Mouse (Mus musculus): ENCODE measurements at regions not wholly inside any gene's neighbourhood (a gene's known extent, or its start where the extent isn't known, plus 50 kb on each side); places are given as distances from the start of the nearest gene placed in this dataset.

DNA sequence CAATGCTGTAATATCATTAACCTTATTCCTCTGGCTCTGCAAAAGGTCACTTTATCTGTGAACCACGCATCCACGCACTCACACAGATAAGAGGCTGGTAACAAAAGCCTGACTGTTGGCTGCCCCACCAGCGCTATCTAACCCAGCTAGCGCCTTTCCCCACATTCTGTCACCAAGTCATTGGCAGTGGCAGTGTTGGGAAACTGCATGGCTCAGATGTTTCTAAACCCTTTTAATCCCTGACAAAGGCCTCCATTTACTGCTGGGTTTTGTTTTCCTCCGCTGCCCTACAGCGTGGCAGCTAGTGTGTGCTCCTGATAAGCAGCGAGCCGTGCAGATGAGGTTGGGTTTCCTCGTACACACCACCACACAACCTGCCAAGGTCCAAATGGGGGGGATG, 55.7 kb downstream of the Id4 start:
- no peak overlapping the region for H3K4me3 ChIP-seq (ENCODE audit: low read depth, low read length)
- WGBS: 11% methylated on average over 9 of the region's 9 CpGs
- ATAC-seq: peak; percentile 20; the same call in 1 of the 2 replicates

DNA sequence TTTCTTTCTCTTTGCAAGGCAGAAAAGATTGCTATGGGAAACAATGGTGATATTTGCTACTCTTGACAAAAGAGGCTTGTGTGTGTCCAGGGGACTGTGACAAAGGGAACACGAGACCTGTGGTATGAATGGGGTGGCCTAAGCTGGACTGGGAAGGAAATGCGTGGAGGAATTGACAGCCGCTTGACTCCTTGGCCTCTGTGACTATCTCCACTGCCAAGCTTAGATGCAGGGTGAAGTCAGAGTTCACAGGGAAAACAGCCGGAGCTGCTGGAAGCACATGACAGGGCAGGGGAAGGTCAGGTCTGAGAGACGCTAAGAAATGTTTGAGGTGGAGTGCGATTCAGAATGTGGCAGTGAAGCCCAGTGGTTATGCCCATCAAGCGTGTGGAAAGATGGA, 56.4 kb downstream of the Id4 start:
- H3K9me3 ChIP-seq (ENCODE audit: low read length): no peaks in the 10 kb centered on the region
- H3K4me2 ChIP-seq (ENCODE audit: low read depth): no peak overlapping the region
- no peaks in the 10 kb centered on the region for H3K4me1 ChIP-seq (ENCODE audit: insufficient read depth)
- no peaks in the 10 kb centered on the region for H3K27me3 ChIP-seq (ENCODE audit: insufficient read depth, low read length)
- DNase-seq: no peak
- no peak overlapping the region for H3K9ac ChIP-seq
- no peak overlapping the region for H3K27ac ChIP-seq (ENCODE audit: low read depth, low read length)
- ATAC-seq: no peak
- no peak overlapping the region for H3K4me3 ChIP-seq (ENCODE audit: low read depth, low read length)
- no peaks in the 10 kb centered on the region for H3K36me3 ChIP-seq (ENCODE audit: insufficient read depth)
- TF ChIP-seq CTCF (IDR thresholded peaks at IDR 0.05; ENCODE audit: low read depth): no peak
- WGBS: 37% methylated on average over 7 of the region's 7 CpGs

More for the DNA sequence above, 55.7 kb downstream of the Id4 start:
- Histone ChIP-seq H3K4me1 (ENCODE audit: insufficient read depth) (no peaks in the 10 kb centered on the region), H3K27me3 (ENCODE audit: insufficient read depth, low read length) (no peaks in the 10 kb centered on the region), H3K4me2 (ENCODE audit: low read depth) (no peak overlapping the region), H3K27ac (ENCODE audit: low read depth, low read length) (no peak overlapping the region), H3K9me3 (ENCODE audit: low read length) (no peaks in the 10 kb centered on the region), H3K9ac (no peak overlapping the region), H3K36me3 (ENCODE audit: insufficient read depth) (no peaks in the 10 kb centered on the region)
- TF ChIP-seq CTCF (IDR thresholded peaks at IDR 0.05; ENCODE audit: low read depth): no peak
- no peak for DNase-seq

DNA sequence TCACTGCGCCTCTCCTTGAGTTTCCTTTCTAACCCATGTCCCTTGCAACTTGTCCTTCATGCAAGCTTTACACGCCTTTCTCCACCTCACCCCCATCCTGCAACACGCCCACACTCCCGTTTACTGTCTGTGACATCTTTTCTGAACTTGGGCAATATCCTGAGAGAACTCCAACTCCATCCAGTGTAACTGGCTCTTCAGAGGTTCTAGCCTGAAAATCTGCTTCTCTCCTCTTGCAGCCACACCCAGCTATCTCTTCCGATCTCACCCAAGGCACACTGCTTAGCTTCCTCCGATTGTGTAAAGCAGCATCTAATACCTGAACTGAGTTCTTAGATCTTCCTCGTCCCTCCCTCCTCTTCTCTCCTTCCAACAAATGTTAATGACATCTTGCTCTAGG, 58.0 kb downstream of the Id4 start:
- Histone ChIP-seq H3K27ac (ENCODE audit: low read depth, low read length) (no peak overlapping the region), H3K4me2 (ENCODE audit: low read depth) (no peak overlapping the region), H3K9ac (no peak overlapping the region), H3K27me3 (ENCODE audit: insufficient read depth, low read length) (no peaks in the 10 kb centered on the region), H3K4me3 (ENCODE audit: low read depth, low read length) (no peak overlapping the region), H3K36me3 (ENCODE audit: insufficient read depth) (no peaks in the 10 kb centered on the region), H3K9me3 (ENCODE audit: low read length) (no peaks in the 10 kb centered on the region), H3K4me1 (ENCODE audit: insufficient read depth) (no peaks in the 10 kb centered on the region)
- no peak for DNase-seq
- TF ChIP-seq CTCF (IDR thresholded peaks at IDR 0.05; ENCODE audit: low read depth): no peak
- ATAC-seq: no peak
- 85% methylated on average over 7 of the region's 7 CpGs for WGBS

DNA sequence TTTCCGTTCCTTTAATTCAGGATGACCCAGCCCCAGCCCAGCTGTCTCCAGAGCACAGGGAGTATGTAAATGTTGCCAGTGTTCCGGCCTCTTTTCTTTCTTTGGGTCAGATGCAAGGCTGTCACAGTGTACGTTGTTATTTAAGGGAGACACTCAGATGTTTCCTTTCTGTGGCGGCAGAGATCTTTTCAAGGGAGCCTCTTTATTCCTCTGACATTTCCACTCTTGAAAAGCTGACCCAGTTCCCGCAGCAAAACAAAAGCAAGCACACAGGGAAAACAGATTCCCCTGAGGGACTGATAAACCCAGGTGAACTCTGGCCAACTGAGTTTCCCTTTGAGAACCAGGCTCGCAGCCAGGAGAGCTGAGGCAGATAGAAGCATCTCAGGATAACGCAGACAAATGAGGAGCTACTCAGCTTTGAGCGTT, 63.3 kb downstream of the Id4 start:
- Histone ChIP-seq H3K36me3 (ENCODE audit: insufficient read depth) (no peaks in the 10 kb centered on the region), H3K4me1 (ENCODE audit: insufficient read depth) (0 out of 2 replicates have a peak, but pooled peaks cover 2% of the 10 kb centered on the region), H3K4me2 (ENCODE audit: low read depth) (no peak overlapping the region), H3K9me3 (ENCODE audit: low read length) (no peaks in the 10 kb centered on the region), H3K9ac (no peak overlapping the region), H3K27ac (ENCODE audit: low read depth, low read length) (no peak overlapping the region), H3K27me3 (ENCODE audit: insufficient read depth, low read length) (no peaks in the 10 kb centered on the region), H3K4me3 (ENCODE audit: low read depth, low read length) (no peak overlapping the region)
- ATAC-seq (peak; percentile 36), DNase-seq (peak; percentile 40)
- 5% methylated on average over 8 of the region's 8 CpGs for WGBS
- TF ChIP-seq CTCF (IDR thresholded peaks at IDR 0.05; ENCODE audit: low read depth): no peak

DNA sequence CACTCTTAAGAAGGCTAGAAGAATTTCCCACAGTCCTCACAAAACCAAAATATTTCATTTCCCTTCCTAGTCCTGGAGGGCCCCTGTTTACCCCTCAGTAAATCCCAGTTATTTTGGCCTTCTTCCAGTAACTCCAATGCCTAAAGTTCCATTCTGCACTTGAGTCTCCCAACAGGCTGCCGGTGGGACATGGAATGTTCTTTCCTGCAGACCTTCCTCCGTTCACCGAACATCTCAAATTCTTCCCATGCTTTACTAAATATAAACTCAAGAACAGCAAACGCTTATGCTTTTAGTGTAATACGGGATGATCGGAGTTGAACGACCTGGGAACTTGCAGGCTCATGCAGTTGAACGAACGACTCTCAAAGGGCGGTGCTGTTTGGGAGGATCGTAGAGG, 69.6 kb downstream of the Id4 start:
- H3K9ac ChIP-seq: no peak overlapping the region
- no peaks in the 10 kb centered on the region for H3K4me1 ChIP-seq (ENCODE audit: insufficient read depth)
- no peak overlapping the region for H3K4me2 ChIP-seq (ENCODE audit: low read depth)
- H3K27ac ChIP-seq (ENCODE audit: low read depth, low read length): no peak overlapping the region
- DNase-seq (no peak), ATAC-seq (no peak)
- H3K4me3 ChIP-seq (ENCODE audit: low read depth, low read length): no peak overlapping the region
- H3K27me3 ChIP-seq (ENCODE audit: insufficient read depth, low read length): no peaks in the 10 kb centered on the region
- no peak for TF ChIP-seq CTCF (IDR thresholded peaks at IDR 0.05; ENCODE audit: low read depth)
- H3K36me3 ChIP-seq (ENCODE audit: insufficient read depth): no peaks in the 10 kb centered on the region
- WGBS: 84% methylated on average over 11 of the region's 11 CpGs
- no peaks in the 10 kb centered on the region for H3K9me3 ChIP-seq (ENCODE audit: low read length)

DNA sequence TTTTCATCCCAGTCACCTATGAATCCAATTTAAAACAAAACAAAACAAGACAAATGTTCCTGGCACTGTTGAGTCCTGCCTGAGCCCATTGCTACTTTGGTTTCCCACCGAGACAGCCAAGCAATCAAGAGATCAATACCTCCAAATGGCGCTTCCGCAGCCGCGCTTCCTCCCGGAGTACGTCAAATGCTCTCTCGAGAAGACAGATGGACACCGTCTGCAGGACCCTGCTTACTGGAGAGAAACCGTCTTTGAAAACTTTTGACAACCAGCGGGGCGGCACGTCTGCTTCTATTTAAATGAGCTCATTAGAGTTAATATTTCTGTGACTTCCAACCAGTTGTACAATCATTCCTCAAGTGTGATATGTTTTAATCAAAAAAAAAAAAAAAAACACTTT, 75.1 kb downstream of the Id4 start:
- no peak overlapping the region for H3K4me3 ChIP-seq (ENCODE audit: low read depth, low read length)
- H3K36me3 ChIP-seq (ENCODE audit: insufficient read depth): no peaks in the 10 kb centered on the region
- DNase-seq (no peak), ATAC-seq (no peak)
- no peak overlapping the region for H3K27ac ChIP-seq (ENCODE audit: low read depth, low read length)
- H3K4me1 ChIP-seq (ENCODE audit: insufficient read depth): no peaks in the 10 kb centered on the region
- no peaks in the 10 kb centered on the region for H3K27me3 ChIP-seq (ENCODE audit: insufficient read depth, low read length)
- 70% methylated on average over 13 of the region's 13 CpGs for WGBS
- no peak overlapping the region for H3K9ac ChIP-seq
- H3K9me3 ChIP-seq (ENCODE audit: low read length): no peaks in the 10 kb centered on the region
- TF ChIP-seq CTCF (IDR thresholded peaks at IDR 0.05; ENCODE audit: low read depth): no peak
- no peak overlapping the region for H3K4me2 ChIP-seq (ENCODE audit: low read depth)

DNA sequence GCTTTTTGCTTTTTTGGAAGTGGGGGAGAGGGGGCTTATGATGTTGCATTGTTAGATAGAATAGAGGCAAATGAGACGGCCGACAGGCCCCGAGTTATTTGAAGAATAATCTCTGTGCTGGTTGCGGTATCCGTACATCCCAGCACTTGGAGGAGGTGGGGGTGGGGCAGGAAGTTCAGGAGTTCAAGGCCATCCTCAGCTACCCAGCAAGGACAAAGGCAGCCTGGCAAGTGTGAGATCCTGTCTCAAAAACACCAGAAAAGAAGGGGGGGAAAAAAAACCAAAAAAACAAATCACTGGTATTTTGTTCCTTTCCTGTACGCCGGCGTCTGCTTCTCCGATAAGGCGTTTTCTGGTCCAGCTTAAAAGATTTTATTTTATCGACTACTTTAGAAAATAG, 75.6 kb downstream of the Id4 start:
- H3K9me3 ChIP-seq (ENCODE audit: low read length): no peaks in the 10 kb centered on the region
- no peaks in the 10 kb centered on the region for H3K27me3 ChIP-seq (ENCODE audit: insufficient read depth, low read length)
- no peaks in the 10 kb centered on the region for H3K4me1 ChIP-seq (ENCODE audit: insufficient read depth)
- H3K9ac ChIP-seq: no peak overlapping the region
- WGBS: 79% methylated on average over 11 of the region's 11 CpGs
- TF ChIP-seq CTCF (IDR thresholded peaks at IDR 0.05; ENCODE audit: low read depth): no peak
- H3K4me2 ChIP-seq (ENCODE audit: low read depth): no peak overlapping the region
- DNase-seq (no peak), ATAC-seq (no peak)
- H3K27ac ChIP-seq (ENCODE audit: low read depth, low read length): no peak overlapping the region
- no peak overlapping the region for H3K4me3 ChIP-seq (ENCODE audit: low read depth, low read length)
- no peaks in the 10 kb centered on the region for H3K36me3 ChIP-seq (ENCODE audit: insufficient read depth)

DNA sequence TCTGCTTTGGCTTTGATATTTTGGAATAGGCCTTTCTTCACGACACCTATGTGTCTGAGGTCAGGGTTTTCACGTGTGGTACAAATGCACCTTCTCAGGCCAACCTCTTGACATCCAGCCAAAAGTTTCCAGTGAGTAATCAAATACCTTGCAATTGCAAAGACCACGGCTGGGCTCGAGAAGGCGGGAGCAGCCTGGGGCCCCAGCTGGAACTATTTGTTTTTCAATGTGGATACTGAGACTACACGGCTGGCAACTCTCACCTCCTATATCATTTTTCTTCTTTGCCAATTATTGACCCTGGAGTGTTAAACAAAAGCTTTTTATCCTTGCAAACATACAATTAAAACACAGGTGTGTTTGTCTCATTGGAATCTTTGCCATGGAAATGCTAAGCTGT, 77.5 kb downstream of the Id4 start:
- 47% methylated on average over 6 of the region's 6 CpGs for WGBS
- H3K36me3 ChIP-seq (ENCODE audit: insufficient read depth): no peaks in the 10 kb centered on the region
- no peak overlapping the region for H3K4me2 ChIP-seq (ENCODE audit: low read depth)
- H3K4me3 ChIP-seq (ENCODE audit: low read depth, low read length): no peak overlapping the region
- DNase-seq (no peak), ATAC-seq (no peak)
- no peak overlapping the region for H3K27ac ChIP-seq (ENCODE audit: low read depth, low read length)
- H3K9ac ChIP-seq: no peak overlapping the region
- H3K27me3 ChIP-seq (ENCODE audit: insufficient read depth, low read length): no peaks in the 10 kb centered on the region
- H3K9me3 ChIP-seq (ENCODE audit: low read length): no peaks in the 10 kb centered on the region
- H3K4me1 ChIP-seq (ENCODE audit: insufficient read depth): no peaks in the 10 kb centered on the region
- no peak for TF ChIP-seq CTCF (IDR thresholded peaks at IDR 0.05; ENCODE audit: low read depth)

All from forebrain, postnatal 0 days (tissue).